Mouse (Mus musculus): Measurements from ENCODE around the gene Rad50. TPM values are rescaled to one million over a fixed set of nuclear protein-coding genes. Genes with fewer than 3 reads are reported as not detected.

Gene Rad50
- total RNA-seq, 2 experiments from 2014 or later: 53.6 to 91.4 TPM

- ATAC-seq (replicated peaks; ENCODE audit: low FRiP score, low TSS enrichment, poor library complexity, severe bottlenecking): no peak
Observed at GRCm38 (mm10) chr11:53615172-53615571, 91.9 kb downstream of the Rad50 start.

GRCm38 (mm10) chr11:53609672-53610071 is 97.4 kb downstream of the Rad50 start:
- 0 out of 2 replicates have a peak, but pooled peaks have one; percentile 4 for ATAC-seq (replicated peaks; ENCODE audit: low FRiP score, low TSS enrichment, poor library complexity, severe bottlenecking)

DNA sequence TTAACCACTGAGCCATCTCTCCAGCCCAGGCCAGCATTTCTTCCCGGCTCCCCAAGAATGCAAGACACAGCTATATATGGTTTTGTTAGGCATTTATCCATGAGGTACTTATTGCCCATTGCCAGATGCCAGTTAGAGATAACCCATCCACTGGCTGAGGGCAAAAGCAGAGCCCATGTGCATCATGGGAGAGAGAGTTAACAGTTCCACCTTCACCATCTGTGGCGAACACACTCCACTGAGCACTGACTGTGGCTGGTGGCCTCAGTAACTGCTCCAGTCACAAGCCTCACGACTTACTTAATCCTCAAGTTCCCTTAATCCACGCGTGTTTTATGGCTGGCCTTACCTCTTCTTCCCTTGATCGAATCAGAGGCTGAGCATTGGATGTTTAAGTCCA is 97.9 kb downstream of the Rad50 start:
- peak; percentile 75 for ATAC-seq (replicated peaks; ENCODE audit: low FRiP score, low TSS enrichment, poor library complexity, severe bottlenecking)

DNA sequence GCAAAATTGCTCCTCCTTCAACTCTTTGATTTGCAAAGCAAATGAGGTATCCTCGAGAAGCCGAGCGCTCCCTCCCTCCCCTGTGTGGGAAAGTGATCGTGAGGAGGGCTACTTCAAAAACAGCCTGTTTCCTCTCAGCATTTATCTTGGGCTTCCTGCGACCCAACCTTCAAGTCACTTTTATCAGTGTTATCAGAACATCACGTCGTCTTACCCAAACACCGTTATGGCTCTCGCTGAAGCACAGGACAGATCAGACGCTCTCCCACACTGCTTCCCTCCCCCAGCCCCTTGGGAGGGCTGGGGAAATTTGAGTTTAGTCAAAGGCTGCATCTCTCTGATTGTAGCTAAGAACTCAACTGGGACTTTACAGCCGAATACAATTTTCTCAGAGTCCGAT is 101.5 kb downstream of the Rad50 start:
- peak; percentile 31 for ATAC-seq (replicated peaks; ENCODE audit: low FRiP score, low TSS enrichment, poor library complexity, severe bottlenecking)

DNA sequence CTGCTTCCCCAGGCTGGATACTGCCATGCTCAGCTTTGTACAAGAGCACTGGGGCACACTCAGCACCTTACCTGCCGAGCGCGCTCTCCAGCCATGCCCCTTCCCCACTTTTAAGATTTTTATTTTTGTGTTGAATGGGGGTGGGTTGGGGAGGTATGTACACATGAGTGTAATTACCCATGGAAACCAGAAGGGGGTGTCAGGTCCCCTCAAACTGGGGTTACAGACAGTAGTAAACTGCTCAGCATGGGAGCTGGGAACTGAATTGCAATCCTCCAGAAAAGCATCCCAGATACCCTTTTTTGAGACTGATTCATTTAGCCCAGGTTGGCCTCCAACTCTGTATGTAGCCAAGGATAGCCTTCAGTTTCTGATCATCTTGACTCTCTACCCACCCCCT is 102.1 kb downstream of the Rad50 start:
- ATAC-seq (replicated peaks; ENCODE audit: low FRiP score, low TSS enrichment, poor library complexity, severe bottlenecking): no peak

Other genes starting within 250 kb of the Rad50 start
- gene Gm9837, start 236.8 kb downstream of the Rad50 start, total RNA-seq (2014; fragmentation: Nextera tagmentation): not detected in 2 replicates
- not detected in 2 replicates for gene Gm9837, start 236.8 kb downstream of the Rad50 start, total RNA-seq (2017)
- not detected in 2 replicates for gene Gm9945, start 227.2 kb downstream of the Rad50 start, total RNA-seq (2014; fragmentation: Nextera tagmentation)
- not detected in 2 replicates for gene Gm9945, start 227.2 kb downstream of the Rad50 start, total RNA-seq (2017)
- 3.9 and 7.0 TPM in 2 replicates for gene Sowaha, start 227.0 kb downstream of the Rad50 start, total RNA-seq (2014; fragmentation: Nextera tagmentation)
- 3.7 and 4.7 TPM in 2 replicates for gene Sowaha, start 227.0 kb downstream of the Rad50 start, total RNA-seq (2017)
- 229 and 247 TPM in 2 replicates for gene Sept8, start 188.1 kb downstream of the Rad50 start, total RNA-seq (2014; fragmentation: Nextera tagmentation)
- 135 and 175 TPM in 2 replicates for gene Sept8, start 188.1 kb downstream of the Rad50 start, total RNA-seq (2017)
- gene Kif3a, start 139.9 kb downstream of the Rad50 start, total RNA-seq (2014; fragmentation: Nextera tagmentation): 14.4 and 14.6 TPM in 2 replicates
- 20.0 and 21.9 TPM in 2 replicates for gene Kif3a, start 139.9 kb downstream of the Rad50 start, total RNA-seq (2017)
- gene Il4, start 88.7 kb downstream of the Rad50 start, total RNA-seq (2014; fragmentation: Nextera tagmentation): not detected in 2 replicates
- 3.5 and 5.0 TPM in 2 replicates for gene Il4, start 88.7 kb downstream of the Rad50 start, total RNA-seq (2017)
- not detected in 2 replicates for gene Il13, start 72.6 kb downstream of the Rad50 start, total RNA-seq (2014; fragmentation: Nextera tagmentation)
- not detected in 2 replicates for gene Il13, start 72.6 kb downstream of the Rad50 start, total RNA-seq (2017)
- gene Il5, start 13.5 kb upstream of the Rad50 start, total RNA-seq (2014; fragmentation: Nextera tagmentation): not detected in 2 replicates
- gene Il5, start 13.5 kb upstream of the Rad50 start, total RNA-seq (2017): not detected in 2 replicates
- gene Irf1, start 62.7 kb upstream of the Rad50 start, total RNA-seq (2014; fragmentation: Nextera tagmentation): 3.1 and 4.4 TPM in 2 replicates
- 39.2 and 50.6 TPM in 2 replicates for gene Irf1, start 62.7 kb upstream of the Rad50 start, total RNA-seq (2017)
- not detected in 2 replicates for gene Gm17334, start 65.9 kb upstream of the Rad50 start, total RNA-seq (2014; fragmentation: Nextera tagmentation)
- 0.89 TPM in 1 of 2 replicates, not detected in the other for gene Gm17334, start 65.9 kb upstream of the Rad50 start, total RNA-seq (2017)
- 5.5 and 12.6 TPM in 2 replicates for gene Gm12216, start 151.9 kb upstream of the Rad50 start, total RNA-seq (2014; fragmentation: Nextera tagmentation)
- 1.5 TPM in 1 of 2 replicates, not detected in the other for gene Gm12216, start 151.9 kb upstream of the Rad50 start, total RNA-seq (2017)
- 6.3 and 10.5 TPM in 2 replicates for gene Slc22a5, start 184.3 kb upstream of the Rad50 start, total RNA-seq (2014; fragmentation: Nextera tagmentation)
- 7.0 and 11.2 TPM in 2 replicates for gene Slc22a5, start 184.3 kb upstream of the Rad50 start, total RNA-seq (2017)

All from megakaryocyte-erythroid progenitor cell, adult 5-6 weeks (primary cell).